Mouse (Mus musculus) pancreas, adult 10 weeks (tissue): ENCODE results near the gene Fam76b. TPM values are rescaled to one million over a fixed set of nuclear protein-coding genes. Genes with fewer than 3 reads are reported as not detected.

ENCODE experiments used
- polyA plus RNA-seq: library from polyadenylated mRNA; stranded (reverse); fragments of 350-450 nt; fragmentation: Illumina TruSeq; extraction: RNeasy Lipid Tissue Mini Kit (QIAGEN cat#74804); gene quantifications from one replicate; pipeline ENCODE4 v1.2.3, GENCODE M21; 2015; ENCODE audit warnings: low read depth, low replicate concordance; ENCODE audit not compliant: insufficient read depth

Fam76b gene
- 6.7 TPM for polyA plus RNA-seq

DNA sequence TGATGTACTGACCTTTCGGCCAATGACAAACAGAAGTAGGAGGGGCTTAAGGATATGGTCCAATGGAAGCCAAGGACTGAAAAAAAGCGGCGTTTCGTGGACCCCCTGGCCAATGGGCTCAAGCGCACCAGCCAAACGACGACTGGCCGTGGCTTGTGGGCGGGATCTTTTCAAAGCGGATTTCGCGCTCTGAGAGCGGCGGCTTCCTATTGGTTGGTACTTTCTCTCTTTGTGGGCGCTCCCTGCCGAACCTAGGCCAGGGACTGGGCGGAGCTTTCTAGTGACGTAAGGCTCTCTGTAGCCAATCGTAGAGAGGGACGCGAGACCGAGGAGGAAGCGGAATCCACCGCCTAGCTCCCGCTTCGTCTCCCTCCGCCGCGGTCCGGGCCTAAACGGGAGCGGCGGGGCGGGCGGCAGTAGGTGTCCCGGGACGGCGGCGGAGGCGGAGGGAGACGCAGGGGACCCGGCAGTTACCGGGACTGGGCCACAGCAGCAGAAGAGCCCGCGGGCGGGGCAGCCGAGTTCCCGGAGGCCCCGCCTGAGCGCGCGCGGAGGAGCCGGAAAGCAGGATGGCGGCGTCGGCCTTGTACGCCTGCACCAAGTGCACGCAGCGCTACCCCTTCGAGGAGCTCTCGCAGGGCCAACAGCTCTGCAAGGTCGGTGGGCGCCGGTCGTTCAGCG, at the start of gene Fam76b:
Fam76b (plus strand) TSS at position 311 of the 681 bp plus-strand sequence.

DNA sequence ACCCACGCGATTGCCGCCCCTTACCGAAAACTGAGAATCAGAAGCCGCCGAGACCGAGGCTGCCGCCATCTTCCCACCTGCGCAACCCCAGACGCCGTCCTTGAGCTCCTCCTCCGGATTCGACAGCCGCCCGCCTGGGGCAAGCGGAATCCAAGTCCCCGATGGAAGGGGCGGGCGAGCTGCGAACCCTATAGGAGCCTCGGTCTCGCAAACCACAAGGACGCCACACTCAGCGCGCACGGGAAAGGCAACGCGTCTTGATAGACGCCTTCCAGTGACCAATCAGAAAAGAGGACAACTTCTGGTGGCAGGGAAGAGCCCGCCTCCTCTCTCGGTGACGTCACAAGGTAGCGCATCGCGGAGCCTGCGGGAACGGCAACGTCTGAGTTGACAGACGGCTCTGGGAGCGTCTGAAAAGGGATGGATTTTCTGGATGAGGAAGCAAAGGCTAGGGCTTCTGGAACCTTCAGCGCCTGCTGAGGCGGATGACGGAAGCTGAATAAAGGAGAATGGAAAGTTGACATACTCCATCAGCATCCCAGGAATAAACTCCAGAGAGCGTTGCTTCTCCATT, 597 bp upstream of the Fam76b start, which contains the start of gene Cep57:
Cep57 (minus strand) TSS at position 276 of the 574 bp plus-strand sequence.

Other genes starting within 250 kb of the Fam76b start
- gene Mtmr2, start 79.3 kb upstream of the Fam76b start, polyA plus RNA-seq, result 12.6 TPM
- gene Cep57, start 609 bp upstream of the Fam76b start, polyA plus RNA-seq, result 7.0 TPM